Mouse (Mus musculus): ENCODE measurements around the gene Rac1. TPM values are rescaled to one million over a fixed set of nuclear protein-coding genes. Genes with fewer than 3 reads are reported as not detected.

The Rac1 gene
- polyA plus RNA-seq, 2 experiments: 115 to 146 TPM

GRCm38 (mm10) chr5:143547866-143548265, 20.0 kb upstream of the Rac1 start:
- ATAC-seq (ENCODE audit: insufficient read depth) (no peak), DNase-seq (ENCODE audit: low read depth in 3 of 3, low spot score in 3 of 3) (no peak)
- no peak for TF ChIP-seq EP300 (IDR thresholded peaks at IDR 0.05; ENCODE audit: low read depth)
- TF ChIP-seq CTCF (IDR thresholded peaks at IDR 0.05; ENCODE audit: low read depth): no peak
- H3K4me2 ChIP-seq (ENCODE audit: low read depth): peak overlapping the region; percentile 95
- peak overlapping the region; percentile 36 for H3K9ac ChIP-seq (replicated peaks)
- no peaks in the 10 kb centered on the region for H3K9me3 ChIP-seq (ENCODE audit: control insufficient read depth, low read length)
- H3K4me1 ChIP-seq (replicated peaks; ENCODE audit: control insufficient read depth in 2 of 2, insufficient read depth in 2 of 2, low read length in 1 of 2): peaks cover 18 to 24% of the 10 kb centered on the region in 2 experiments
- no peaks in the 10 kb centered on the region for H3K27me3 ChIP-seq (ENCODE audit: control insufficient read depth, insufficient read depth, low read length)
- 44% methylated on average over 10 of the region's 10 CpGs for WGBS (ENCODE audit: insufficient replicate concordance)
- H3K4me3 ChIP-seq (ENCODE audit: insufficient read depth in 1 of 2, low read depth in 2 of 2, low read length in 2 of 2): peak overlapping the region in 1 of 2 experiments; percentile 88; a peak in 1 of 4 replicates
- peaks cover 5% of the 10 kb centered on the region; the same call in 1 of the 2 replicates for H3K36me3 ChIP-seq (replicated peaks; ENCODE audit: control insufficient read depth, insufficient read depth, low read depth)
- peak overlapping the region; percentile 76 for H3K27ac ChIP-seq

- DNase-seq (ENCODE audit: low read depth in 3 of 3, low spot score in 3 of 3): peak; percentile 68 to 73 (median 71)
- Histone ChIP-seq H3K9ac (replicated peaks) (peak overlapping the region; percentile 36), H3K4me1 (replicated peaks; ENCODE audit: control insufficient read depth in 2 of 2, insufficient read depth in 2 of 2, low read length in 1 of 2) (peaks cover 18 to 24% of the 10 kb centered on the region in 2 experiments), H3K4me2 (ENCODE audit: low read depth) (peak overlapping the region; percentile 95), H3K27me3 (ENCODE audit: control insufficient read depth, insufficient read depth, low read length) (no peaks in the 10 kb centered on the region), H3K9me3 (ENCODE audit: control insufficient read depth, low read length) (no peaks in the 10 kb centered on the region), H3K27ac (peak overlapping the region; percentile 76; the same call in 1 of the 2 replicates), H3K4me3 (ENCODE audit: insufficient read depth in 1 of 2, low read depth in 2 of 2, low read length in 2 of 2) (no peak overlapping the region), H3K36me3 (replicated peaks; ENCODE audit: control insufficient read depth, insufficient read depth, low read depth) (peaks cover 5% of the 10 kb centered on the region; the same call in 1 of the 2 replicates)
- WGBS (ENCODE audit: insufficient replicate concordance): 2% methylated on average over 11 of the region's 11 CpGs
- 0 out of 2 replicates have a peak, but pooled peaks have one; percentile 7 for ATAC-seq (ENCODE audit: insufficient read depth)
- TF ChIP-seq CTCF (IDR thresholded peaks at IDR 0.05; ENCODE audit: low read depth) (peak; percentile 100), EP300 (IDR thresholded peaks at IDR 0.05; ENCODE audit: low read depth) (no peak)
Observed at GRCm38 (mm10) chr5:143547384-143547783, 19.5 kb upstream of the Rac1 start.

DNA sequence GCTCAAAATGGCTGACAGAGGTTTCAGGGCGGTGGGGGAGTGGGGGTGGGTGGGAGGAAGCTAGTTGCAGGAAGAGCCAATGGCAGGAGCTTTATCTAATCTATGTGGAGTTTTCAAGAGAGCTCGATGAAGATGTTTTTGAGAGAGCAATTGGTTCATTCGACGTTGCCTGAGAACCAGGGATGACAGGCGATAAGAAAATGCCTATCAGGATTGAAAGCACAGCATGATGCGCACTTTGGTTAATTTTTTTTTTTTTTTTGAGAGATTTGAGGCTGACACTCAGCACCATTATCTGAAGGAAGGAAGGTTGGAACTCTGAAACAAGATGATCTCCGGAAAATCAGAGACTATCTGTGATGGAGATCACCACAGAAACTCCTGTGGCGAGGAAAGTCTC, 11.3 kb upstream of the Rac1 start:
- ATAC-seq (ENCODE audit: insufficient read depth) (no peak), DNase-seq (ENCODE audit: low read depth in 3 of 3, low spot score in 3 of 3) (no peak)
- Histone ChIP-seq H3K4me2 (ENCODE audit: low read depth) (no peak overlapping the region), H3K9ac (replicated peaks) (no peak overlapping the region), H3K4me3 (ENCODE audit: insufficient read depth in 1 of 2, low read depth in 2 of 2, low read length in 2 of 2) (no peak overlapping the region), H3K27ac (no peak overlapping the region), H3K36me3 (replicated peaks; ENCODE audit: control insufficient read depth, insufficient read depth, low read depth) (no peaks in the 10 kb centered on the region), H3K9me3 (ENCODE audit: control insufficient read depth, low read length) (no peaks in the 10 kb centered on the region), H3K27me3 (ENCODE audit: control insufficient read depth, insufficient read depth, low read length) (no peaks in the 10 kb centered on the region), H3K4me1 (replicated peaks; ENCODE audit: control insufficient read depth in 2 of 2, insufficient read depth in 2 of 2, low read length in 1 of 2) (no peaks in the 10 kb centered on the region)
- TF ChIP-seq CTCF (IDR thresholded peaks at IDR 0.05; ENCODE audit: low read depth): no peak
- 48% methylated on average over 8 of the region's 8 CpGs for WGBS (ENCODE audit: insufficient replicate concordance)

DNA sequence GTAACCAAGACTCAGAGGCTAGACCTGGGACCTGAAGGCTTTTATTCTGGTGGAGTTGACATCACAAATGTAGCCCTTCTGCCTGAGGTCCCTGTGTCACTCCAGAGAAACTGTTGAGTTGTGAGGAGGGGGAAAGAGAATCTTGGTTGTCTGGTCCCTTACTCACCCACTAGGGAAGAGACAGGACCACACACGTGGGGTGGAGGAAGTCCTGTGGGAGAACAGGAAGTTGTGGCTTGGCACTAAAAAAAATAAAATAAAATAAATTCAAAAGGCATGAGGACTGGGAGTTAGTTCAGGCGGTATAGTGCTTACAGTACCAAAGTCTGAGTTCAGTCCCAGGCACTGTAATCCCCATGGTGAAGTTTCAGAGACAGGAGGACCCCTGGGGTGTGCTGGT, 9.2 kb upstream of the Rac1 start:
- Histone ChIP-seq H3K27ac (no peak overlapping the region), H3K27me3 (ENCODE audit: control insufficient read depth, insufficient read depth, low read length) (no peaks in the 10 kb centered on the region), H3K4me1 (replicated peaks; ENCODE audit: control insufficient read depth in 2 of 2, insufficient read depth in 2 of 2, low read length in 1 of 2) (no peaks in the 10 kb centered on the region), H3K4me3 (ENCODE audit: insufficient read depth in 1 of 2, low read depth in 2 of 2, low read length in 2 of 2) (no peak overlapping the region), H3K36me3 (replicated peaks; ENCODE audit: control insufficient read depth, insufficient read depth, low read depth) (no peaks in the 10 kb centered on the region), H3K4me2 (ENCODE audit: low read depth) (no peak overlapping the region), H3K9ac (replicated peaks) (no peak overlapping the region), H3K9me3 (ENCODE audit: control insufficient read depth, low read length) (no peaks in the 10 kb centered on the region)
- TF ChIP-seq EP300 (IDR thresholded peaks at IDR 0.05; ENCODE audit: low read depth) (no peak), CTCF (IDR thresholded peaks at IDR 0.05; ENCODE audit: low read depth) (no peak)
- ATAC-seq (ENCODE audit: insufficient read depth) (no peak), DNase-seq (ENCODE audit: low read depth in 3 of 3, low spot score in 3 of 3) (no peak)
- WGBS (ENCODE audit: insufficient replicate concordance): 9% methylated on average over 2 of the region's 2 CpGs

DNA sequence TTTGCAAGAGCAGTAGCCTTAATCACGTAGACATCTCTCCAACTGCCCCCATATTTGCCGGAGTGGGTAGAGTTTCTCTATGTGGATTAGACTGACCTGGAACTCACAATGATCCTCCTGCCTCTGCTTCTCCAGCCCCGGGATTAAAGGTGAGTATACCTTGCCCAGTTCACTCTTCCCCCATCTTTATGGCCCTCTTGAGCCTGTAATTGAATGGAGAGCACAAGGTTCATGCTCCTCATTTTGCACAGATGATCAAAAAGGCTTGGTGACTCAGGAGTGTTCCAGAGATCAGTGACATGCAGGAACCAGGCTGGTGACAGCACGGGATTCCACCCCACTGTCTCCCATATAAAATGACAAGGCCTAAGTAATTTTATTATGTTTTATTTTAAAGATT, 7.1 kb upstream of the Rac1 start:
- ATAC-seq (ENCODE audit: insufficient read depth): no peak
- H3K27ac ChIP-seq: no peak overlapping the region
- H3K9ac ChIP-seq (replicated peaks): no peak overlapping the region
- H3K27me3 ChIP-seq (ENCODE audit: control insufficient read depth, insufficient read depth, low read length): no peaks in the 10 kb centered on the region
- no peaks in the 10 kb centered on the region for H3K36me3 ChIP-seq (replicated peaks; ENCODE audit: control insufficient read depth, insufficient read depth, low read depth)
- peaks cover 2% of the 10 kb centered on the region in 2 experiments; a peak in 1 of 4 replicates for H3K4me1 ChIP-seq (replicated peaks; ENCODE audit: control insufficient read depth in 2 of 2, insufficient read depth in 2 of 2, low read length in 1 of 2)
- no peak overlapping the region for H3K4me3 ChIP-seq (ENCODE audit: insufficient read depth in 1 of 2, low read depth in 2 of 2, low read length in 2 of 2)
- WGBS (ENCODE audit: insufficient replicate concordance): 70% methylated on average over 4 of the region's 4 CpGs
- TF ChIP-seq EP300 (IDR thresholded peaks at IDR 0.05; ENCODE audit: low read depth) (no peak), CTCF (IDR thresholded peaks at IDR 0.05; ENCODE audit: low read depth) (no peak)
- no peak overlapping the region for H3K4me2 ChIP-seq (ENCODE audit: low read depth)
- H3K9me3 ChIP-seq (ENCODE audit: control insufficient read depth, low read length): no peaks in the 10 kb centered on the region
- no peak for DNase-seq (ENCODE audit: low read depth in 3 of 3, low spot score in 3 of 3)
